Mouse (Mus musculus): ENCODE data around the gene Vmn2r111.
"Not testable (repeated sequence)": the region's sequence is repeated elsewhere in the genome, so short reads cannot be mapped to it uniquely, and the experiment has no call there.

The Vmn2r111 gene

GRCm38 (mm10) chr17:22573382-22573781, at the start of gene Vmn2r111:
Vmn2r111 (minus strand) TSS chr17:22573482.
- DNase-seq = not testable (repeated sequence)

- not testable (repeated sequence) for DNase-seq
These were observed 27.4 kb upstream of the Vmn2r111 start, which contains the start of gene Vmn2r112 for GRCm38 (mm10) chr17:22600651-22601050. Vmn2r112 (plus strand) TSS chr17:22600951.

GRCm38 (mm10) chr17:22520467-22520866, 52.8 kb downstream of the Vmn2r111 start:
- not testable (repeated sequence) for DNase-seq

GRCm38 (mm10) chr17:22520037-22520436, 53.2 kb downstream of the Vmn2r111 start:
- DNase-seq = not testable (repeated sequence)

GRCm38 (mm10) chr17:22497120-22497519, 76.2 kb downstream of the Vmn2r111 start:
- no peak for DNase-seq
